Mouse (Mus musculus) bone marrow macrophage, adult 2 months (primary cell): Measurements from ENCODE around the gene Ints5.

ENCODE experiments used
- CTCF ChIP-seq: IDR thresholded peaks from 2 replicates; pipeline ENCODE4 v1.5.1; 2012; ENCODE audit warnings: low read depth, mild to moderate bottlenecking, low read length, moderate library complexity
- POLR2A ChIP-seq: IDR thresholded peaks from 2 replicates; pipeline ENCODE4 v1.6.1; 2012; ENCODE audit warnings: mild to moderate bottlenecking, low read depth, low read length, borderline replicate concordance

DNA sequence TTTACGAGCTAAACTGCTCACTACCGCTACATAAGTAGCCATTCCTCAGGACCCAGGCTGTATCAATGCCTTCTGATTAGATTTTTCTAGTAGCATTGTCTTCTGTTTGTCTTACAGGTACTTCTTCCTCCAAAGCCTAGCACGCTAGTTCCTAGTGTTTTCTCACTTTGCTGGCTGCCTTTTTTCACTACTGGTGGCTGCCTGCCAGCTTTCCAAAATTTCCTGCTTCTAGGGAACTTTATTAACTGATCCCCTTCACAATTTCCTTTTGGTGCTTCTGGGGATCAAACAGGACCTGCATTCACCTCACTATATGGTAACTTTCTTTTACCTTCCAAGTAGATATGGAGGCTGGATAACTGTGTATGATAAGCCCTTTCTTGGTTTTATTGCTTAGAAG lies 6.3 kb downstream of the Ints5 start:
- TF ChIP-seq POLR2A (no peak), CTCF (no peak)
